Mouse (Mus musculus) olfactory bulb, adult 2 months (tissue): ENCODE data around the gene Gm20838. TPM values are rescaled to one million over a fixed set of nuclear protein-coding genes. Genes with fewer than 3 reads are reported as not detected.
"Not testable (repeated sequence)": the region's sequence is repeated elsewhere in the genome, so short reads cannot be mapped to it uniquely, and the experiment has no call there.

Experiments
- H3K27ac ChIP-seq: fragments of 200-500 bp; 2 replicates; pipeline ENCODE4 v1.5.1; 2012; ENCODE audit warnings: low read depth, low read length; ENCODE audit not compliant: insufficient read depth
- H3K4me1 ChIP-seq: fragments of 200-500 bp; 2 replicates; pipeline ENCODE4 v1.6.1; 2012; ENCODE audit warnings: low read length; ENCODE audit not compliant: control insufficient read depth, insufficient read depth
- H3K4me3 ChIP-seq: fragments of 200-500 bp; 2 replicates; pipeline ENCODE4 v1.5.1; 2012; ENCODE audit warnings: mild to moderate bottlenecking, low read depth, low read length, moderate library complexity; ENCODE audit not compliant: insufficient read depth
- WGBS: fragments of 180-500 bp; shearing (Covaris S2); methylation state at CpG from one replicate; pipeline ENCODE4 v1.1.7; 2018; 5-methylcytosine and 5-hydroxymethylcytosine counted together
- polyA plus RNA-seq: library from polyadenylated mRNA; stranded (reverse); fragments of >200 nt; gene quantifications from 2 replicates; pipeline ENCODE4 v1.2.4, GENCODE M21; 2012; ENCODE audit warnings: low replicate concordance; ENCODE audit not compliant: missing spikeins, insufficient read depth, insufficient read length

Gm20838 gene
- not detected in 2 replicates for polyA plus RNA-seq

DNA sequence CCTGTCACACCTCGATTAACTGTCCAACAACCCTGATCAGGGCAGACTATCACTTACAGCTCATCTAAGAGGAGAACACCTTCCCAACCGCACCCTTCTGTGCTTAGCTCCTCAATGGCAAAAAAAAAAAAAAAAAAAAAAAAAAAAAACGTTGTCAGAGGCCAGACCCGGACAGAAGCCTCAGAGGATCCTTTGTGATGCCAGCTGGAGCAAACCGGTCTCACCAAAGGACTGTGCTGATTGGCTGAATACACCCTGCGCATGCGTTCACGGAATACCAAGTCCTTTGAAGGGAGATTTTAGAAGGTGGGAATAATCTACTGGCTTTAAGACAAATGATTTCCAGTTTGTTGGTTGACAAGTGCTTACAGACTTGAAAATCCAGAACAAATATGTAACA, at the start of gene Gm20838:
Gene Gm20838, minus strand, starts transcription at position 101 of the 400 bp plus-strand sequence.
- not testable (repeated sequence) for H3K27ac ChIP-seq, H3K4me3 ChIP-seq, H3K4me1 ChIP-seq
- no CpG with 5 or more reads among the region's 8 CpGs for WGBS
